Mouse (Mus musculus) intestine, embryonic 15.5 days (tissue): ENCODE measurements around the gene Olfr282. TPM values are rescaled to one million over a fixed set of nuclear protein-coding genes. Genes with fewer than 3 reads are reported as not detected.
"Not testable (repeated sequence)": the region's sequence is repeated elsewhere in the genome, so short reads cannot be mapped to it uniquely, and the experiment has no call there.

Experiments used
- ATAC-seq: fragments of 200-750 bp; cut with Nextera tagmentation; 2 replicates; pipeline ENCODE4 v1.8.0; 2017; ENCODE audit warnings: moderate TSS enrichment, moderate library complexity
- H3K27ac ChIP-seq: fragments of 300-500 bp; sonication (generic); 2 replicates; pipeline ENCODE4 v1.5.1; 2015; ENCODE audit warnings: mild to moderate bottlenecking, inconsistent platforms
- H3K27me3 ChIP-seq: fragments of 300-500 bp; sonication (generic); replicated peaks from 2 replicates; pipeline ENCODE4 v1.6.1; 2015; ENCODE audit warnings: inconsistent platforms
- H3K36me3 ChIP-seq: fragments of 300-500 bp; sonication (generic); 2 replicates; pipeline ENCODE4 v1.6.1; 2015; ENCODE audit warnings: inconsistent platforms
- H3K4me1 ChIP-seq: fragments of 300-500 bp; sonication (generic); replicated peaks from 2 replicates; pipeline ENCODE4 v1.6.1; 2015; ENCODE audit warnings: inconsistent platforms
- H3K4me2 ChIP-seq: fragments of 300-500 bp; sonication (generic); replicated peaks from 2 replicates; pipeline ENCODE4 v1.6.1; 2015; ENCODE audit warnings: mild to moderate bottlenecking, inconsistent platforms
- H3K4me3 ChIP-seq: fragments of 300-500 bp; sonication (generic); replicated peaks from 2 replicates; pipeline ENCODE4 v1.5.1; 2015; ENCODE audit warnings: inconsistent platforms
- H3K9ac ChIP-seq: fragments of 300-500 bp; sonication (generic); 2 replicates; pipeline ENCODE4 v1.6.1; 2015; ENCODE audit warnings: inconsistent platforms
- H3K9me3 ChIP-seq: fragments of 300-500 bp; sonication (generic); 2 replicates; pipeline ENCODE4 v1.6.1; 2016; ENCODE audit warnings: inconsistent platforms
- WGBS: fragments of 180-500 bp; shearing (Covaris S2); methylation state at CpG from one replicate; pipeline ENCODE4 v1.1.7; 2015; 5-methylcytosine and 5-hydroxymethylcytosine counted together
- polyA plus RNA-seq: library from polyadenylated mRNA; unstranded; fragments of >200 nt; fragmentation: Nextera tagmentation; extraction: Ambion mirVana; gene quantifications from 2 replicates; pipeline ENCODE4 v1.2.1, GENCODE M21; 2015

The Olfr282 gene
- polyA plus RNA-seq, result not detected in 2 replicates

DNA sequence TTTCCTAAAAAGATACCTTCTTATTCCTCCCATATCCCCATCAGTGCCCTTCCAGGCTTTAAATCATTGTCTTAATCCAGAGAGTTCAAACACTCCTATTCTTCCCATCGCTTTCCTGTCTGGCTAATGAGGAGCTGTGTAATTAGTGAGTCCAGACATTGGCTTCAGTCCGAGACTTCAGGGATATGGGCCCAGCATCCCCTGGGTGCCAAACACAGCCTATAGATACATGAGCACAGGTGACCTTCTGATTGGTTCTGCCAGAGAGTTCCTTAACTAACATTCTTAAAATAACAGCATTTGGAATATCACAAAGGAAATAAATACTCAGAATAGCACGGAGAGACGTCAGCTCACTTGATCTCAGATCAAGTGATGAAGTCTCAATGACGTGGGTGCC, at the start of gene Olfr282:
Gene Olfr282 (plus strand): TSS at position 301 of the 400 bp plus-strand sequence.
- H3K36me3 ChIP-seq, H3K27ac ChIP-seq, H3K9ac ChIP-seq, H3K4me3 ChIP-seq, H3K4me2 ChIP-seq, H3K4me1 ChIP-seq, H3K9me3 ChIP-seq, ATAC-seq, H3K27me3 ChIP-seq: not testable (repeated sequence)
- 82% methylated on average over 5 of the region's 5 CpGs for WGBS

DNA sequence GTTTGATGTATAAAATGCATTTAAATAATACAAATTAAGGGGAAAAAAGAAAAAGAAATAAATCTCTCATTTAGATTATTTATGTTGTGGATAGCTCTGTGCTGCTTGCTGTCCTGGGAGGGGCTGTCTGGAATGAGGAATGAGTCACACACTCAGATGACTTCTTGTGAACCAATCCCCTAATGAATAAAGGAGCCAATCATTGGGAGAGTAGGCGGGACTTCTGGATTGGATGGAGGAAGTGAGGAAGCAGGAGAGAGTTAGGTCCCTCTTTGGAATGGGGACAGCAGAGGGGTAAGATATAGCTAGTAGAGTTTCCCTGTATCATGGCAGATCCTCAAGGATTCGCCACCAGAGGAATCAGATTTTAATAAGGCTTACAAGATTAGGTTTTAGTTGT, 43.4 kb upstream of the Olfr282 start:
- Histone ChIP-seq H3K9ac (no peak overlapping the region), H3K4me1 (no peaks in the 10 kb centered on the region), H3K4me2 (no peak overlapping the region), H3K27ac (no peak overlapping the region), H3K9me3 (no peaks in the 10 kb centered on the region), H3K27me3 (no peaks in the 10 kb centered on the region), H3K4me3 (no peak overlapping the region), H3K36me3 (no peaks in the 10 kb centered on the region)
- 82% methylated on average over 2 of the region's 2 CpGs for WGBS
- ATAC-seq, result no peak

DNA sequence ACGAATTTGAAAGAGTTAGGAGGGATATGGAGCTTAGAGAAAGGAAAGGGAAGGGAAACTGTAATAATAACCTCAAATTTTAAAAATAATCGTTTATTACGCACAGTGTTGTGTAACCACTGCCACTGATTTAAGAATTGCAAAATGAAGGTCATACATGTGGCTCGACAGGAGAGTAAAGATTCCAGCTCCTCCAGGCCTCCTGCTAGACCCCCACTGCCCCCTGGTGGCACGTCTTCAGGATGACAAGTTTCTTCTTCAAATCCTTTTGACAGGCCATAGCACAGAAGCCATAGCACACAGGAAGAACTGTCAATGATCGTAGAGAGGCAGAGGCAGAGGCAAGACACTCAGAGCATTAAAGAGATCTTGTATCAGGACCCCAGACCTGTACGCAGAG, 41.2 kb upstream of the Olfr282 start:
- H3K9ac ChIP-seq, result no peak overlapping the region
- H3K36me3 ChIP-seq, result no peaks in the 10 kb centered on the region
- no peaks in the 10 kb centered on the region for H3K4me1 ChIP-seq
- H3K4me3 ChIP-seq, result no peak overlapping the region
- no peaks in the 10 kb centered on the region for H3K27me3 ChIP-seq
- ATAC-seq, result peak; percentile 58; the same call in 1 of the 2 replicates
- H3K9me3 ChIP-seq, result no peaks in the 10 kb centered on the region
- WGBS, result 26% methylated on average over 7 of the region's 7 CpGs
- H3K4me2 ChIP-seq, result no peak overlapping the region
- no peak overlapping the region for H3K27ac ChIP-seq

DNA sequence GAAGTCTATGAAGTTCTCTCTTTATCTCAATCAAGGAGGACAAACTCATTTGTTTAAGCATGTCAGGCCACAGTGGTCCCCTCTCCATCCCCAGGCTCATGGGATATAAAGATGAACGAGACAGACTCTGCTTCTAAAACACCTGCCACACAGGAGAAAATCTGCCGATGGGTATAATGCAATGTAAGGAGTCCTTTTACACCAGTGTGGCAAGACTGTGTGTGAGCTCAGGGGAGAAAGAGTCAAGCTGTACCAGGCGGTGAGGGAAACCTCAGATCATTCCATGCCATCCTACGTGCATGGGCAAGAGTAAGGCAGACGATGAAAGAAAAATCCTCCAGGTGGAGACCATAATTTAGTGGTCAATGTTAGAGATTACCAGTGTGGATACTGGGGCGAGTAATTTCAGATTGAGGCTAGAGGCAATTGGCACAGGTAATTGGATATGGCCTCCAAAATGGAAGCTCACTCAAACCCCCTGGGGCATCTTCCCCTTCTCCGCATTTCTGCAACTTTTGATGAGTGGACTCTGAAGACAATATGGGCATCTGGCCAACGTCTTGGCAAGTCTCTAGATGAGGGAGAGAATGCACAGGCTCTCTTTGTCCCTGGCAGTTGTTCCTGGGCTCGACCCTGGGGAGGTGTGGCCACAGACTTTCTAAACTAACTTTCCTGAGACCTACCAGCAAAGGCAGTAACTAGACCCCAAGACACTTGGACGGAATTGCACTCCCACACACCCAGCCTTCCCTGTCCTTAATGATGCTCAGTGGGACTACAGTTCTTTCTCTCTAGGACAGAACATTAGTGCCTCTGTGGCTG, 39.7 kb upstream of the Olfr282 start:
- WGBS, result 62% methylated on average over 10 of the region's 10 CpGs

DNA sequence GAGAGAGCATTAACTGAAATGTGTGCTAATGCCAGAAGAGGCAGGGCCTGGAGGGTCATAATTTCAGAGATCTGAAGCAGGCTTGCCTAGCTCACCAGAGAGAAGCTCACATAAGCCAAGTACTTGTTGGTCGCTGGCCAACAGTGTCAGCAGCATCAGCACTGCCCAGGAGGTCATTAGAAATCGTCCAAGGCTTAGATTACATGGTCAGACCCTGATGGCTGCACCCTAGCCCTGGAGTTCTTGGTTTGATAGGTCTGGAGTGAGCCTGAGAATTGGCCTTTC, 39.2 kb upstream of the Olfr282 start:
- Histone ChIP-seq H3K27ac (no peak overlapping the region), H3K4me3 (no peak overlapping the region), H3K36me3 (no peaks in the 10 kb centered on the region), H3K9ac (no peak overlapping the region), H3K4me2 (no peak overlapping the region), H3K27me3 (no peaks in the 10 kb centered on the region), H3K4me1 (no peaks in the 10 kb centered on the region), H3K9me3 (no peaks in the 10 kb centered on the region)
- WGBS, result 43% methylated on average over 2 of the region's 2 CpGs
- no peak for ATAC-seq

More for the DNA sequence above, 39.7 kb upstream of the Olfr282 start:
- H3K36me3 ChIP-seq, result no peaks in the 10 kb centered on the region
- no peaks in the 10 kb centered on the region for H3K4me1 ChIP-seq
- H3K4me2 ChIP-seq, result no peak overlapping the region
- no peaks in the 10 kb centered on the region for H3K27me3 ChIP-seq
- H3K4me3 ChIP-seq, result no peak overlapping the region
- H3K27ac ChIP-seq, result no peak overlapping the region
- H3K9ac ChIP-seq, result no peak overlapping the region
- no peak for ATAC-seq
- no peaks in the 10 kb centered on the region for H3K9me3 ChIP-seq

DNA sequence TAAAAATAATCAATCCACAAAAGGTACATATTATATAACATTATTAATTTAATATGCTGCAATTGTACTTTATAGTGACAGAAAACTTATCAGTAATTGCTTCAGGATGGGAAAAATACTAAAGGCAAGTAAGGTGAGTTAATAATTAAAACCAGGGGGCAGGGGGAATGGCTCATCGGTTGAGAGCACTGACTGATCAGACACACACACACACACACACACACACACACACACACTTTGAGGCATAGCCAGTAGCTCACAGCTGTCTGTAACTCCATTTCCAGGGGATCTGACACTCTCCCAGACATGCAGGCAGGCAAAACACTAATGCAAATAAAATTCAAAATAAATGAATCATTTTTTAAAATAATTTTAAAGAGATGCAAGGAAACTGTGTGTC, 33.9 kb upstream of the Olfr282 start:
- Histone ChIP-seq H3K36me3 (no peaks in the 10 kb centered on the region), H3K9ac (no peak overlapping the region), H3K27me3 (no peaks in the 10 kb centered on the region), H3K4me2 (no peak overlapping the region), H3K4me1 (no peaks in the 10 kb centered on the region), H3K27ac (no peak overlapping the region), H3K9me3 (no peaks in the 10 kb centered on the region), H3K4me3 (no peak overlapping the region)
- no peak for ATAC-seq
- WGBS, result 69% methylated on average over 1 of the region's 1 CpGs

DNA sequence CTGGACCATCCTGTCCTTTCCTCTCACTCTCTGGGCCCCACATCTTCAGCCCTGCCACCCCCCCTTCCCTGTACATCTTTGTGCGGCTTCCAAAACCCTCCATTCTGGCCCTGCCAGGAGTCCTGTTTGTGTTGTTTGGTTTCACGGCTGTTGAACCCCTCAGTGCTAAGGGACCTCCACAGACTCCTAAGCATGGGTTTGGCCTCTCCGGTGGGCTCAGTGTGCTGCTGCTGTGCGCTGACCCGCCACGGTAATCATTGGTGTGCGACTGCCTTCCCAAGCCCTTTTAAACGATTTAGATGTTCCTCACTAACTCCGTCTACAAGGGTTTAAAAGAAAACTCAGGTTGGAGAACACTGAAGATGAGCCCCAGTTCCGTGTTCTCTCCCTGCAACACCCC, 28.7 kb upstream of the Olfr282 start:
- H3K9me3 ChIP-seq, result no peaks in the 10 kb centered on the region
- H3K27ac ChIP-seq, result no peak overlapping the region
- ATAC-seq, result no peak

DNA sequence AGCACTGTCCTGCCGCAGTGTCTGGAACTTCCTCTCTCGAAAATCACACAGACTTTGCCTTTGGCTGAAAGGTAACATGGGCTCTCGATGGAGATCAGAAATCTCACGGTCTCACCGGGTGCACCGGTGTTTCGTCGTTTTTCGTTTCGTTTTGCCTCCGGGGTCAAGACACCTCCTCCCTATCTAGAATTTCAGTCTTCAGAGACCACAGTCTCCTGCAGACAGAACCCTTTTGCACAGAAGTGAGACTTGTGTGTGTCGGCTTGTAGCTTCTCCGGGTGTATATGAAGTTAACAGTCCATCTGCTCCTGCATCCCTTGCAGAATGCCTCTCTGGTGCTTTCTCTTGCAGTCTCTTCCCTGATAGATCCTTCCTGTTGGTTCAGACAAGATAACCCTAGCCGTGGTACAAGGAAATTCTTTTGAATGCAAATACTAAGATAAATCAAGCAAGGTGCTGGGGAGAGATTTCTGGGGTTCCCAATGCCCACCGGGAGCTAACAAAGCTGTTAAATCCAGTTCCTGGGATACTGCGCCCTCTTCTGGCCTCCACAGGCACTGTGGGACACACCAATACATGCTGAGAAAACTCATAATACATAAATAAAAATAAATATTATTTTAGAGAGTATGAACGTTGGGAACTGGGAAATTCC, 22.5 kb upstream of the Olfr282 start:
- Histone ChIP-seq H3K9ac (no peak overlapping the region), H3K4me2 (no peak overlapping the region), H3K4me1 (no peaks in the 10 kb centered on the region), H3K27ac (no peak overlapping the region), H3K27me3 (no peaks in the 10 kb centered on the region), H3K36me3 (no peaks in the 10 kb centered on the region), H3K4me3 (no peak overlapping the region), H3K9me3 (no peaks in the 10 kb centered on the region)
- ATAC-seq, result no peak
- 73% methylated on average over 17 of the region's 17 CpGs for WGBS

More for the DNA sequence above, 28.7 kb upstream of the Olfr282 start:
- Histone ChIP-seq H3K9ac (no peak overlapping the region), H3K4me1 (no peaks in the 10 kb centered on the region), H3K4me2 (no peak overlapping the region), H3K36me3 (no peaks in the 10 kb centered on the region), H3K4me3 (no peak overlapping the region), H3K27me3 (no peaks in the 10 kb centered on the region)
- 87% methylated on average over 10 of the region's 10 CpGs for WGBS

DNA sequence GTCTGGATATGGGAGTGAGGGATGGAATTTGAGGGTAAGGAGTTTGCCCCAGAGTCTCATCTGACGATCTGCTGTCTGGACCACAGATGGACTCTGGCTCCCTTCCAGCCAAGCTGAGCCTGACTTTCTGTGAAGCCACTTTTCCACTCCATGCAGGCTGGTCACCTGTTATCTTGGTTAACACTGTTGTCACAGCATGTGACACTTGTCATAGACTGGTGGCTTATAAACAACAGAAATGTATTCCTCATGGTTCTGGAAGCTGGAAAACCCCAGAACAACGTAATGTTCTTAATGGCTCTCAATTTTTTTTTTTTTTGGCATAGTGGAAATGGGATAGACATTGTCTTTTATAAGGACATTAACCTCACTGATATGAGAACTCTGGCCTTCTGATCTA, 21.4 kb upstream of the Olfr282 start:
- H3K27me3 ChIP-seq, result no peaks in the 10 kb centered on the region
- no peak overlapping the region for H3K4me2 ChIP-seq
- 87% methylated on average over 2 of the region's 2 CpGs for WGBS

DNA sequence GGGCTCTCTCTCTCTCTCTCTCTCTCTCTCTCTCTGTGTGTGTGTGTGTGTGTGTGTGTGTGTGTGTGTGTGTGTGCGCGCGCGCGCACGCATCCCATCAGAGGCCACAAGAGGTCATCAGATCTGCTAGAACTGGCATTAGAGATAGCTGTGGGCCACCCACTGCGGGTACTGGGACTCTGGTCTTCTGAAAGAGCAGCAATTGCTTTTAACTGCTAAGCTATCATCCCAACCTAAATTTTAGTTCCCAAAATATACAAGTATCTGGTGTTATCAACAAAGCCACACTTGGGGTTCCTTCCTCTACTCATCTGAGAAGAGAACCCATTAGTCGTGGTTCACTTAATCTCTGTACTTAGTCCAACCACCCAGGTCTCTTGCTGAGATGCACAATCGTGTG, 20.8 kb upstream of the Olfr282 start:
- ATAC-seq, result no peak

More for the DNA sequence above, 21.4 kb upstream of the Olfr282 start:
- ATAC-seq, result no peak
- Histone ChIP-seq H3K27ac (no peak overlapping the region), H3K9me3 (no peaks in the 10 kb centered on the region), H3K4me3 (no peak overlapping the region), H3K9ac (no peak overlapping the region), H3K36me3 (no peaks in the 10 kb centered on the region), H3K4me1 (no peaks in the 10 kb centered on the region)

DNA sequence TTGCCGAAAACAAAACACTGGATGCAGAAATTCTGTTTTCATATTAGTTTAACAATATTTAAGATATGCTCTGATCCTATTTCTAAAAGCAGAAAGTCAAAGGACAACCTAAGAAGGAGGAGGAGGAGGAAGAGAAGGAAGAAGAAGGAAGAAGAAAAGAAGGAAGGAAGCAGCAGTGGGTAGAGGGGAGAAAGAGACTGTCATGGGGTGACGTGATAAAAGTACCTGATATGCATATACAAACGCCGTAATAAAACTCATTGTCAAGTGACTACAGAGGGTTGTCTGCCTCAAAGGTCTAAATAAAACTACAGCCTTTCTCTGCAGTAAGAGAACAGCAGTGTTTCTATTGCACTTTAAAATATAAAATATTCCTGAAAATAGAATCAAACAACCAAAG, 15.0 kb upstream of the Olfr282 start:
- no peaks in the 10 kb centered on the region for H3K27me3 ChIP-seq
- WGBS, result 68% methylated on average over 4 of the region's 4 CpGs
- no peaks in the 10 kb centered on the region for H3K4me1 ChIP-seq
- no peak overlapping the region for H3K4me2 ChIP-seq
- no peak for ATAC-seq
- no peaks in the 10 kb centered on the region for H3K36me3 ChIP-seq
- no peak overlapping the region for H3K9ac ChIP-seq
- H3K27ac ChIP-seq, result no peak overlapping the region
- no peak overlapping the region for H3K4me3 ChIP-seq
- no peaks in the 10 kb centered on the region for H3K9me3 ChIP-seq

More for the DNA sequence above, 20.8 kb upstream of the Olfr282 start:
- Histone ChIP-seq H3K4me3 (no peak overlapping the region), H3K27ac (no peak overlapping the region), H3K4me1 (no peaks in the 10 kb centered on the region), H3K4me2 (no peak overlapping the region), H3K9me3 (no peaks in the 10 kb centered on the region), H3K27me3 (no peaks in the 10 kb centered on the region), H3K9ac (no peak overlapping the region), H3K36me3 (no peaks in the 10 kb centered on the region)
- WGBS, result 94% methylated on average over 9 of the region's 9 CpGs

DNA sequence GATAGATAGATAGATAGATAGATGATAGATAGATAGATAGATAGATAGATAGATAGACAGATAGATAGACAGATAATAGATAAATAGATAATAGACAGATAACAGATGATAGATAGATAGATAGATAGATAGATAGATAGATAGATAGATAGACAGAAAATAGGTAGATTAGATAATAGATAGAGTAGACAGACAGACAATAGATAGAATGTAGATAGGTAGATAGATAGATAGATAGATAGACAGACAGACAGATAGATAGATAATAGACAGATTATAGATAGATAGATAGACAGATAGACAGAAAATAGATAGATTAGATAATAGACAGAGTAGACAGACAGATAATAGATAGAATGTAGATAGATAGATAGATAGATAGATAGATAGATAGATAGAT, 14.2 kb upstream of the Olfr282 start:
- H3K9ac ChIP-seq, H3K4me1 ChIP-seq, H3K27ac ChIP-seq, ATAC-seq, H3K9me3 ChIP-seq, H3K36me3 ChIP-seq, H3K4me2 ChIP-seq, H3K4me3 ChIP-seq, H3K27me3 ChIP-seq: not testable (repeated sequence)

DNA sequence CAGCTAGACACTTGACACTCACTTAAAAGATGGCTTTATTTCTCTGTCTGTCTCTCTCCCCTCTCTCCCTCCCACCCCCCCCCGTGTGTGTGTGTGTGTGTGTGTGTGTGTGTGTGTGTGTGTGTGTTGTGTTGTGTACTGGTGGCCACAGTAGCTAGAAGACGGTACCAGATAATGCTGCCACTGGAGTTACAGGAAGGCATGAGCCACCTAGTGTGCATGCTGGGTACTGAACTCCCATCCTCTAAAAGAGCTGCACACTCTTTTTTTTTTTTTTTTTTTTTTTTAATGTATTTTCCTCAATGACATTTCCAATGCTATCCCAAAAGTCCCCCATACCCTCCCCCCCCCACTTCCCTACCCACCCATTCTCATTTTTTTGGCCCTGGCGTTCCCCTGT, 13.7 kb upstream of the Olfr282 start:
- not testable (repeated sequence) for H3K36me3 ChIP-seq, H3K9me3 ChIP-seq, H3K4me1 ChIP-seq, H3K9ac ChIP-seq, H3K4me3 ChIP-seq, ATAC-seq, H3K27ac ChIP-seq, H3K27me3 ChIP-seq, H3K4me2 ChIP-seq
- 24% methylated on average over 3 of the region's 3 CpGs for WGBS
